Mouse (Mus musculus) forebrain, postnatal 0 days (tissue): ENCODE measurements around the gene Bag6. TPM values are rescaled to one million over a fixed set of nuclear protein-coding genes. Genes with fewer than 3 reads are reported as not detected.
A peak's percentile ranks its signal among the peaks of the same experiment; 100 is the strongest.

Source experiments
- ATAC-seq: fragments of 200-750 bp; cut with Nextera tagmentation; 2 replicates; pipeline ENCODE4 v1.8.0; 2017; ENCODE audit warnings: mild to moderate bottlenecking, moderate library complexity
- DNase-seq: peaks from one replicate; pipeline ENCODE4 v3.0.0-alpha.2; 2015
- H3K27ac ChIP-seq: fragments of 300-500 bp; sonication (generic); 2 replicates; pipeline ENCODE4 v1.5.1; 2014; ENCODE audit warnings: low read depth, mild to moderate bottlenecking, antibody characterized with exemption, low read length, moderate library complexity, mixed read lengths
- H3K27me3 ChIP-seq: fragments of 300-500 bp; sonication (generic); 2 replicates; pipeline ENCODE4 v1.6.1; 2014; ENCODE audit warnings: mild to moderate bottlenecking, low read length, mixed read lengths; ENCODE audit not compliant: insufficient read depth
- H3K36me3 ChIP-seq: fragments of 300-500 bp; sonication (generic); 2 replicates; pipeline ENCODE4 v1.6.1; 2014; ENCODE audit warnings: mild to moderate bottlenecking, moderate library complexity; ENCODE audit not compliant: insufficient read depth
- H3K4me1 ChIP-seq: fragments of 300-500 bp; sonication (generic); 2 replicates; pipeline ENCODE4 v1.6.1; 2014; ENCODE audit warnings: antibody characterized with exemption; ENCODE audit not compliant: insufficient read depth
- H3K4me2 ChIP-seq: fragments of 300-500 bp; sonication (generic); 2 replicates; pipeline ENCODE4 v1.6.1; 2014; ENCODE audit warnings: low read depth, mild to moderate bottlenecking, moderate library complexity
- H3K4me3 ChIP-seq: fragments of 300-500 bp; sonication (generic); 2 replicates; pipeline ENCODE4 v1.5.1; 2014; ENCODE audit warnings: low read depth, low read length, mixed read lengths
- H3K9ac ChIP-seq: fragments of 300-500 bp; sonication (generic); 2 replicates; pipeline ENCODE4 v1.6.1; 2014; ENCODE audit warnings: mild to moderate bottlenecking
- H3K9me3 ChIP-seq: fragments of 300-500 bp; sonication (generic); 2 replicates; pipeline ENCODE4 v1.6.1; 2016; ENCODE audit warnings: low read length
- CTCF ChIP-seq: sonication (generic); IDR thresholded peaks from 2 replicates; pipeline ENCODE4 v1.5.1; 2016; ENCODE audit warnings: antibody characterized with exemption, control low read depth, low read depth
- WGBS: fragments of 180-500 bp; shearing (Covaris S2); extraction: QIAGEN DNeasy Blood & Tissue Kit; methylation state at CpG from one replicate; pipeline ENCODE4 v1.1.7; 2014; 5-methylcytosine and 5-hydroxymethylcytosine counted together
- polyA plus RNA-seq: library from polyadenylated mRNA; unstranded; fragments of >200 nt; fragmentation: Nextera tagmentation; extraction: Ambion mirVana; gene quantifications from 2 replicates; pipeline ENCODE4 v1.2.1, GENCODE M21; 2015
- total RNA-seq: library from RNA; depleted of rRNA; stranded (reverse); fragments of >200 nt; gene quantifications from 2 replicates; pipeline ENCODE4 v1.2.3, GENCODE M21; 2014

The Bag6 gene
- total and polyA plus RNA-seq, 2 experiments from 2014 or later, result 71.9 to 340 TPM

DNA sequence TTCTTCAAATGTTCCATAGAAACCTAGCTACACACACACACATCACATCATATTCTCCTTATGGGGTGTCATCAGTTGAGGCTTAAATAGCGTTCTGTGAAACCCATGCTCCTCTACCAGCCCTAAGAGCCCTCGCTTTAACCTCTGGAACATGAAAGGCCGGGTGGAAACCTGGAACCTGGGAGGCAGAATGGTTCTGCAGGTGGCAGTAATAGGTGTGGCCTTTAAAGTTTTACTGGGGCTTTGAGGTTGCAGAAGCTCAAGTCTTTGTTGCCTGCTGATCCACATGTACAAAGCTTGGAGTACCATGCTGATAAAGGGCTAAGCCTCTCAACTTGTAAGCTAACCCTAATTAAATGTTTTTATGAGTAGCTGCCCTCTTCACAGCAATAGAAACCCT is 12.4 kb downstream of the Bag6 start:
- H3K36me3 ChIP-seq, result peaks cover 97% of the 10 kb centered on the region
- ATAC-seq (no peak), DNase-seq (peak; percentile 36)
- H3K9me3 ChIP-seq, result no peaks in the 10 kb centered on the region
- no peaks in the 10 kb centered on the region for H3K4me1 ChIP-seq
- H3K27me3 ChIP-seq, result no peaks in the 10 kb centered on the region
- H3K4me3 ChIP-seq, result no peak overlapping the region
- no peak for TF ChIP-seq CTCF
- H3K4me2 ChIP-seq, result no peak overlapping the region
- H3K9ac ChIP-seq, result no peak overlapping the region
- 51% methylated on average over 3 of the region's 3 CpGs for WGBS
- H3K27ac ChIP-seq, result no peak overlapping the region

DNA sequence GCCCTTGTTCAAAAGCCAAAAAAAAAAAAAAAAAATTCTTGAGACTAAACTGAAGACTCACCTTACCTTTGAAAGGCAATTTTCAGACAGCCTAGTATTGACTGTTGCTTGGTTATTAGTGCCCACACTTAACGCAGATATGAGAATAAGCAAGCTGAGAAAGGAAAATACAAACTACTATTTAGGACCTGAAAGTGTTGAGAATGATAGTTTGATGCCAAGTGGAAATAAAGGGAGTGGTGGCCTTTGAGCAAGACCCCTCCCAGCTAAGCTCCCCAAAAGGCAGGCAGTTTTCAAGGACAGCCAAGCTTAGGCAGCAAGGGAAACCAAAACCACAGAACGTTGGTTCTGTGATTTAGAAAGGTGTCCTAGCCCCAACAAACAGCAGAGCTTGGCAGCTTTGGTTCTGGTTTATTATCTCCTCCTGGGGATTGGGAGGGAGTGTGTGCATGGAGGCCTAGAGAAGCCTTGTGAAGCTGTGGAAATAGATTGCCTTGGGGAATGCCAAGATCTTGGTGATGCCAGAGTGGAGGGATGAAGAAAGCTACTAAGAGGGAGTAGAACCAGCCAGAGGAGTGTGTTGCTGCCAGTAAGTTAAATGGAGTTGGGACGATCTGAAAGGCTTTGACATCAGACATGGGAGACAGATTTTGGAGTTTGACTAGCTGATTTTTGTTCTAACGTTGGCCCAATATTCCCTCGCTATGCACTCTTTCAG is 13.1 kb downstream of the Bag6 start:
- Histone ChIP-seq H3K36me3 (peaks cover 97% of the 10 kb centered on the region), H3K27me3 (no peaks in the 10 kb centered on the region), H3K9ac (no peak overlapping the region), H3K4me1 (no peaks in the 10 kb centered on the region), H3K27ac (no peak overlapping the region), H3K4me2 (no peak overlapping the region), H3K9me3 (no peaks in the 10 kb centered on the region), H3K4me3 (no peak overlapping the region)
- ATAC-seq (no peak), DNase-seq (peak; percentile 44)
- TF ChIP-seq CTCF, result no peak
- WGBS, result 55% methylated on average over 5 of the region's 5 CpGs

DNA sequence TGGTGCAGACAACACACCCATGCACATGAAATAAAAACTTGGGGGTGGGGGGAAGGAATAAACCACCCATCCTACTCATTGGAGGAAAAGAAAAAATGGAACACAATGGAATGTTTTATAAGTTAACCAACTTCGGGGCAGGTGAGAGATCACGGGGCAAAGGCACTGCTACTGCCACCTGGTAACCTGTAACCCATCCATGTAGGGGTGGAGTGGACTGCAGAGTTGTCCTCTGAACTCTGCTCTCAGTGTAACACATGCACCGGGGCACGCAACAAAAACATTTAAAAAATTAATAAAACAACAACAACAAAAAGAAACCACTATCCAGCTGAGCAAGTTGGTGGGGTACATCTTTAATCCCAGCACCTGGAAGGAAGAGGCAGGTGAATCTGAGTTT is 17.1 kb downstream of the Bag6 start:
- TF ChIP-seq CTCF, result no peak
- no peaks in the 10 kb centered on the region for H3K4me1 ChIP-seq
- peaks cover 98% of the 10 kb centered on the region for H3K36me3 ChIP-seq
- no peak overlapping the region for H3K4me2 ChIP-seq
- no peak overlapping the region for H3K9ac ChIP-seq
- no peak for DNase-seq
- ATAC-seq, result no peak
- H3K27ac ChIP-seq, result no peak overlapping the region
- no peaks in the 10 kb centered on the region for H3K9me3 ChIP-seq
- no peak overlapping the region for H3K4me3 ChIP-seq
- no peaks in the 10 kb centered on the region for H3K27me3 ChIP-seq
- WGBS, result 93% methylated on average over 4 of the region's 4 CpGs

DNA sequence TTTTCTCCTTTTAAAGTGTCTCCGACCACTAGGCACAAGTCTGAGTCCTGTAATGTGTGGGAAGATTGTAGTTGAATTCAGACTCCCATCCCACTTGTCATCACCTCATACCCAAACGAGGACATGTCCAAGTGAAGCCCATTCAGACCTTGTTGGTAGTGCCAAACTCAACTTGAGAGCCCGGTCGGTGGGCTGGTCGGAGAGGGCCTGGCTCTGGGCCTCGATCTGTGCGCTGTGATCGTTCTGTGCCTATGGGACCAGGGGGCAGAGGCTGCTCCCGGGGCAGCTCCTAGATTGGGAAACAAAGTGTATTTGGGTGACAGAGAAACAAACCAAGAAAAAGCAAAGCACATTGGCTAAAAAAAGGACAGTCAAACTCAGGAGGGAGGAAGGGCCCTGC is 18.1 kb downstream of the Bag6 start:
- Histone ChIP-seq H3K27me3 (no peaks in the 10 kb centered on the region), H3K9me3 (no peaks in the 10 kb centered on the region), H3K36me3 (peaks cover 98% of the 10 kb centered on the region), H3K4me3 (no peak overlapping the region), H3K9ac (no peak overlapping the region), H3K27ac (no peak overlapping the region), H3K4me2 (no peak overlapping the region), H3K4me1 (no peaks in the 10 kb centered on the region)
- no peak for ATAC-seq
- no peak for TF ChIP-seq CTCF
- DNase-seq, result no peak
- WGBS, result 90% methylated on average over 9 of the region's 9 CpGs

DNA sequence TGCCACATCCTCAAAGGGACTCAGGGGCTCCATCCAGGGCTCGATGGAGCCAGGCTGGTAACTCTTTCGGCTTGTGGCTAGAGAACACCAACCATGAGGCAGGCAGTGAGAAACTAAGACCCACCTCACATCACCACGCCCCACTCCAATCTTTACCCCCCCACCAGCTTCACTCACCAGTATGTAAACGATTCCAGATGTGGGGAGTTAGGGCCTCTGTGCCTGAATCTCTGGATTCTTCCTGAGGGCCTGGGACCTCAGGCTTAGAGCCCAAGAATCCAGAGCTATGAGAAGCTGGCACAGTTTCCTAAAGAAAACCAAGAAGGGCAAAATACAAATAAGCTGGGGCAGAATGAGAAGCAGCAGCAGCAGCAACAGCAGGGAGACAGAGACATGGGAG is 19.0 kb downstream of the Bag6 start:
- TF ChIP-seq CTCF, result no peak
- Histone ChIP-seq H3K27me3 (no peaks in the 10 kb centered on the region), H3K4me1 (no peaks in the 10 kb centered on the region), H3K27ac (no peak overlapping the region), H3K36me3 (peaks cover 98% of the 10 kb centered on the region), H3K9ac (no peak overlapping the region), H3K4me2 (no peak overlapping the region), H3K9me3 (no peaks in the 10 kb centered on the region), H3K4me3 (no peak overlapping the region)
- DNase-seq (no peak), ATAC-seq (no peak)
- WGBS, result 91% methylated on average over 4 of the region's 4 CpGs

DNA sequence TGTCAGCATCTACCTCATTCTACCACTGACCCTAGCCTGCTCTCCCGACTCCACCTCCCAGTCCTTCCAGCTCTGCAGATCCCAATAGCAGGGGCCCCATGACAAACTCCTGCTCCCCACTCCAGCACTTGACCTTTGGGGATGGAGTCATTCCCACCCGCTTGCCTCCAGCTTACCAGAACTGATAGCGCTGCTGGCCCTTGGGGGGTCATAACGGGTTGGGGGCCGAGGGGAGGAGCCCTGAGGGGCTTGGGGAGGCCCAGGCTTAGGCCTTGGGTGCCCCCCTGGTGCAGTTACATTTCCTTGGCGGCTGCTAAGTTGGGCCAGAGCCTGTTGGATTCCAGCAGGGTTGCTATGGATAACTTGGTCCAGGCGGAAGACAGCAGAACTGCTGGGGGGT is 19.6 kb downstream of the Bag6 start:
- no peak for TF ChIP-seq CTCF
- Histone ChIP-seq H3K4me1 (no peaks in the 10 kb centered on the region), H3K27me3 (no peaks in the 10 kb centered on the region), H3K4me3 (no peak overlapping the region), H3K27ac (no peak overlapping the region), H3K4me2 (no peak overlapping the region), H3K9ac (no peak overlapping the region), H3K9me3 (no peaks in the 10 kb centered on the region), H3K36me3 (peaks cover 98% of the 10 kb centered on the region)
- 84% methylated on average over 7 of the region's 7 CpGs for WGBS
- DNase-seq (no peak), ATAC-seq (no peak)

DNA sequence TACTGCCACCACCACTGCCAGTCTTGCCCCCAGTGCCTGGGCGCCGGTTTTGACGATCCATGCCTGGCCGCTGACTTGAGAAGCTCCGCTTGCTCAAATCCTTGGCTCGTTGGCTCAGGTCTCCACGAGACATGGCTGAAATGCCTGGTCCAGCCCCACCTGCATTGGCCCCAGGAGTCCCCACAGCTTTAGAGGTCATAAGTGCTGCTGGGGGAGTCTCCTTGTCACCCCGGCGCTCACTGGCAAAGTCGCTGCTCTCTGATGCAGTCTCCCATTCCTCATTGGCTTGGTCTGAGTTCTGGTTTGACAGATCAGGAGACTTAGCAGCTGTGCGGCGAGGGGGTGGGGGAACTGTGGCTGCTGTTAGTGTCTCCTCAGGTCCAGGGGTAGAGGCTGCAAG is 20.5 kb downstream of the Bag6 start:
- Histone ChIP-seq H3K9ac (no peak overlapping the region), H3K36me3 (peaks cover 98% of the 10 kb centered on the region), H3K27ac (no peak overlapping the region), H3K4me3 (no peak overlapping the region), H3K4me2 (no peak overlapping the region), H3K27me3 (no peaks in the 10 kb centered on the region), H3K4me1 (no peaks in the 10 kb centered on the region), H3K9me3 (no peaks in the 10 kb centered on the region)
- DNase-seq (no peak), ATAC-seq (no peak)
- TF ChIP-seq CTCF, result no peak
- WGBS, result 90% methylated on average over 12 of the region's 12 CpGs
